Mouse (Mus musculus) small intestine, adult 2 months (tissue): Measurements from ENCODE around the gene Zg16.

Source experiments
- CTCF ChIP-seq: fragments of 200-500 bp; IDR thresholded peaks from 2 replicates; pipeline ENCODE4 v1.5.1; 2012; ENCODE audit warnings: low read depth, mild to moderate bottlenecking, control low read depth, inconsistent platforms, low read length, moderate library complexity, mixed read lengths; ENCODE audit not compliant: insufficient replicate concordance, insufficient read length; ENCODE audit errors: extremely low read depth
- POLR2A ChIP-seq: fragments of 200-500 bp; IDR thresholded peaks from 2 replicates; pipeline ENCODE4 v1.6.1; 2012; ENCODE audit warnings: low read depth, mild to moderate bottlenecking, control low read depth, inconsistent platforms, low read length, moderate library complexity

DNA sequence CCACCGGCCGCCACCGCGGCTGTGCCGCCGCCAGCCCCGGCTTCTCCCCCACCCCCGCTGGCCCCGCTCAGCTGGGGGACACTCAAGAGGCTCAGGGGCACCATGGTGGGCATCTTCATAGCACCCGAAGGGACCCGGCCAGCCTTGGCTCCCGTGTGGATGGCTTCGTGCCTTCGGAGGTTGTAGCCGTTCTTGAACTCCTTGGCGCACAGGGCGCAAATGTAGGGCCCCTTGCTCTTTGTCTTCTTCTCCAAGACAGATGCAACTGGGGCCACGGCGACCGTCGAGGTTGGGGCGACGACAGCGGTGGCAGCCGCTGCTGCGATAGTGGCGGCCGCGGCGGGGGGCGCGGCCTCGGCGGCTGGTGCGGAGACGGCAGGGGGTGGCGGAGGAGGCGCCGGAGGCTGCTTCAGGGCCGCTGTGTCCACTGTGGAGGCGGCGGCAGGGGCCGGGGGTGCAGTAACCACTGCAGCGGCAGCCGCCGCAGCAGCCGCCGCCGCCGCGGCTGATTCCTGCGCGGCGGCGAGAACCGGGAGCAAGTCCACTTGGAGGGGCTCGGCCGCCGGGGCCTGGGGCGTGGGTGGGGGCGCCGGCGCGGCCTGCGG is 61.5 kb downstream of the Zg16 start:
- TF ChIP-seq POLR2A = no peak; the same call in 1 of the 2 replicates
- TF ChIP-seq CTCF = no peak
